Mouse (Mus musculus): ENCODE measurements around the gene 6330409D20Rik. TPM values are rescaled to one million over a fixed set of nuclear protein-coding genes. Genes with fewer than 3 reads are reported as not detected.

6330409D20Rik gene
- polyA plus RNA-seq, 1 experiment from 2014 or later, result not detected

DNA sequence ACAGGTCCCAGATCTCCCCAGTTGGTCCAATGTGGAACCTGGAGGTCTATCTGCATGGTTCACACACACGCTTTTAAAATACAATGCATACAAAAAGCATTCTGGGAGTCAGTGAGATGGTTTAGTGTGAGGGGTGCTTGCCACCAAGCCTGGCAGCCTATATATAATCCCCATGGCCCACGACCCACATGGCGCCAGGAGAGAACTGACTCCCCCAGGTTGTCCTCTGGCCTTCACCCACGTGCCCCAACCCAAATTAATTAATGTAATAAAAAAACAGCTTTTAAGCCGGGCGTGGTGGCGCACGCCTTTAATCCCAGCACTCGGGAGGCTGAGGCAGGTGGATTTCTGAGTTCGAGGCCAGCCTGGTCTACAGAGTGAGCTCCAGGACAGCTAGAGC is 57.1 kb downstream of the 6330409D20Rik start:
- Histone ChIP-seq H3K4me1 (ENCODE audit: insufficient read depth) (no peaks in the 10 kb centered on the region), H3K4me3 (ENCODE audit: low read depth, low read length) (no peak overlapping the region), H3K9me3 (ENCODE audit: low read depth, low read length) (no peaks in the 10 kb centered on the region), H3K27ac (ENCODE audit: low read depth) (no peak overlapping the region), H3K36me3 (ENCODE audit: insufficient read depth) (peaks cover 87% of the 10 kb centered on the region), H3K9ac (no peak overlapping the region), H3K27me3 (ENCODE audit: insufficient read depth, low read length) (no peaks in the 10 kb centered on the region), H3K4me2 (no peak overlapping the region)
- no peak for ATAC-seq (ENCODE audit: insufficient read depth)
- 89% methylated on average over 10 of the region's 10 CpGs for WGBS
- no peak for TF ChIP-seq CTCF (IDR thresholded peaks at IDR 0.05; ENCODE audit: low read depth)
- DNase-seq, result no peak

- no peak overlapping the region for H3K4me2 ChIP-seq
- ATAC-seq (ENCODE audit: insufficient read depth) (no peak), DNase-seq (no peak)
- no peak overlapping the region for H3K4me3 ChIP-seq (ENCODE audit: low read depth, low read length)
- H3K4me1 ChIP-seq (ENCODE audit: insufficient read depth), result no peaks in the 10 kb centered on the region
- no peak overlapping the region for H3K27ac ChIP-seq (ENCODE audit: low read depth)
- H3K9ac ChIP-seq, result no peak overlapping the region
- no peaks in the 10 kb centered on the region for H3K9me3 ChIP-seq (ENCODE audit: low read depth, low read length)
- H3K36me3 ChIP-seq (ENCODE audit: insufficient read depth), result peaks cover 89% of the 10 kb centered on the region
- TF ChIP-seq CTCF (IDR thresholded peaks at IDR 0.05; ENCODE audit: low read depth), result no peak
- 76% methylated on average over 14 of the region's 14 CpGs for WGBS
- no peaks in the 10 kb centered on the region for H3K27me3 ChIP-seq (ENCODE audit: insufficient read depth, low read length)
Observed at GRCm38 (mm10) chr2:32682721-32683417, 57.9 kb downstream of the 6330409D20Rik start.

MicroRNAs encoded within 50 kb of the gene (microRNA counts, 519-probe panel; counts per million panel counts)
- microRNA mmu-miR-2861, result 1,432 counts per million, percentile 8 among the panel's probes with 10 or more counts

Small RNA genes within 50 kb of the gene (microRNA-seq; reads per million reads assigned to microRNA genes)
- gene Mir2861 (ENCODE audit: borderline number of aligned reads) (not detected), gene Mir3960 (ENCODE audit: borderline number of aligned reads) (not detected), gene Mir8093 (ENCODE audit: borderline number of aligned reads) (not detected)

Other genes with a start within 250 kb of the 6330409D20Rik start
- 18.4 and 19.9 TPM in 2 replicates for gene Fam102a, start 205.7 kb downstream of the 6330409D20Rik start, polyA plus RNA-seq (2014; fragmentation: Nextera tagmentation; extraction: Ambion mirVana)
- gene Dpm2, start 170.2 kb downstream of the 6330409D20Rik start, polyA plus RNA-seq (2014; fragmentation: Nextera tagmentation; extraction: Ambion mirVana), result 94.9 and 98.5 TPM in 2 replicates
- gene Pip5kl1, start 166.2 kb downstream of the 6330409D20Rik start, polyA plus RNA-seq (2014; fragmentation: Nextera tagmentation; extraction: Ambion mirVana), result 0.50 and 0.70 TPM in 2 replicates
- gene 9430097D07Rik, start 165.3 kb downstream of the 6330409D20Rik start, polyA plus RNA-seq (2014; fragmentation: Nextera tagmentation; extraction: Ambion mirVana), result 0.20 TPM in 1 of 2 replicates, not detected in the other
- 22.0 and 23.8 TPM in 2 replicates for gene St6galnac4, start 153.9 kb downstream of the 6330409D20Rik start, polyA plus RNA-seq (2014; fragmentation: Nextera tagmentation; extraction: Ambion mirVana)
- gene St6galnac6, start 141.3 kb downstream of the 6330409D20Rik start, polyA plus RNA-seq (2014; fragmentation: Nextera tagmentation; extraction: Ambion mirVana), result 8.3 and 11.1 TPM in 2 replicates
- 34.3 and 35.8 TPM in 2 replicates for gene Ak1, start 119.3 kb downstream of the 6330409D20Rik start, polyA plus RNA-seq (2014; fragmentation: Nextera tagmentation; extraction: Ambion mirVana)
- gene Eng, start 94.4 kb downstream of the 6330409D20Rik start, polyA plus RNA-seq (2014; fragmentation: Nextera tagmentation; extraction: Ambion mirVana), result 91.1 and 98.5 TPM in 2 replicates
- gene Fpgs, start 36.9 kb downstream of the 6330409D20Rik start, polyA plus RNA-seq (2014; fragmentation: Nextera tagmentation; extraction: Ambion mirVana), result 28.4 and 32.7 TPM in 2 replicates
- 81.7 and 84.3 TPM in 2 replicates for gene Cdk9, start 27.9 kb downstream of the 6330409D20Rik start, polyA plus RNA-seq (2014; fragmentation: Nextera tagmentation; extraction: Ambion mirVana)
- 37.6 and 38.8 TPM in 2 replicates for gene Sh2d3c, start 20.0 kb downstream of the 6330409D20Rik start, polyA plus RNA-seq (2014; fragmentation: Nextera tagmentation; extraction: Ambion mirVana)
- gene Tor2a, start 16.2 kb upstream of the 6330409D20Rik start, polyA plus RNA-seq (2014; fragmentation: Nextera tagmentation; extraction: Ambion mirVana), result 66.2 and 71.0 TPM in 2 replicates
- gene Ttc16, start 34.6 kb upstream of the 6330409D20Rik start, polyA plus RNA-seq (2014; fragmentation: Nextera tagmentation; extraction: Ambion mirVana), result 0.15 and 0.33 TPM in 2 replicates
- 2.7 and 4.4 TPM in 2 replicates for gene Ptrh1, start 34.8 kb upstream of the 6330409D20Rik start, polyA plus RNA-seq (2014; fragmentation: Nextera tagmentation; extraction: Ambion mirVana)
- 0.11 and 0.33 TPM in 2 replicates for gene Cfap157, start 43.4 kb upstream of the 6330409D20Rik start, polyA plus RNA-seq (2014; fragmentation: Nextera tagmentation; extraction: Ambion mirVana)
- 20.7 and 22.2 TPM in 2 replicates for gene Stxbp1, start 106.2 kb upstream of the 6330409D20Rik start, polyA plus RNA-seq (2014; fragmentation: Nextera tagmentation; extraction: Ambion mirVana)
- gene Fam129b, start 135.1 kb upstream of the 6330409D20Rik start, polyA plus RNA-seq (2014; fragmentation: Nextera tagmentation; extraction: Ambion mirVana), result 41.2 and 46.5 TPM in 2 replicates
- 235 and 256 TPM in 2 replicates for gene Rpl12, start 220.5 kb upstream of the 6330409D20Rik start, polyA plus RNA-seq (2014; fragmentation: Nextera tagmentation; extraction: Ambion mirVana)
- 6.4 and 6.6 TPM in 2 replicates for gene Lrsam1, start 220.6 kb upstream of the 6330409D20Rik start, polyA plus RNA-seq (2014; fragmentation: Nextera tagmentation; extraction: Ambion mirVana)
- gene Slc2a8, start 241.1 kb upstream of the 6330409D20Rik start, polyA plus RNA-seq (2014; fragmentation: Nextera tagmentation; extraction: Ambion mirVana), result 12.4 and 14.4 TPM in 2 replicates

All from lung, embryonic 14.5 days (tissue).